Mouse (Mus musculus): Measurements from ENCODE around the gene Pcnt.

DNA sequence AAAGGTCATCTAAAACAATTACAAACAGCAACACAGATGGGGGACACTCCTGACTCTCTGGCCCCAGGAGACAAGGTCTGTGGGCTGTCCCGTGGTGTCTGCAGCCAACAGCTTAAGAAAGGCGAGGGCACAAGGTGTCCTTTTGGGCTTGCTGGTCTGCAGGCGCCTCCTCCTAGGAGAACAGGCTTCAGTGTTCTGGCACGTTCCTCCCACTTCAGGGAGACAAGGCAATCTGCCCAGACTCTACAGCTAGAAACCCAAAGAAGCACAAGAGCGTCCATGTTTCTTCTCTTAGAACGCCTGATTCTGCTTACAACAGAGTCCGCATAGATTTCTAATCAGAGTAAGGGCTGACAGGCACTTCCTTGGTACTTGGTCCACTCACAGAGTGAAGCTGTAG is 19.7 kb upstream of the Pcnt start:
- TF ChIP-seq REST (IDR thresholded peaks at IDR 0.05; ENCODE audit: insufficient read depth, insufficient read length) (no peak), USF1 (IDR thresholded peaks at IDR 0.05; ENCODE audit: low read depth) (no peak), POLR2A (IDR thresholded peaks at IDR 0.05; ENCODE audit: insufficient read length, low read depth) (no peak), E2F4 (IDR thresholded peaks at IDR 0.05; ENCODE audit: insufficient read depth) (no peak), MAX (IDR thresholded peaks at IDR 0.05; ENCODE audit: low read depth) (no peak)

Measured in myocyte (in vitro differentiated cells).